Mouse (Mus musculus) spleen, adult 18-20 months (tissue): ENCODE data around the gene Map4.

ENCODE experiments used
- DNase-seq, 2 experiments: peaks; one replicate each; pipeline ENCODE4 v3.0.0; 2022; ENCODE audit warnings: mixed read lengths in 2 of 2

Gene Map4

GRCm38 (mm10) chr9:110002413-110002812 lies 71.2 kb downstream of the Map4 start:
- DNase-seq, result no peak

- DNase-seq, result no peak
Observed at GRCm38 (mm10) chr9:110019224-110019623, 88.0 kb downstream of the Map4 start.

GRCm38 (mm10) chr9:110020405-110020804 lies 89.1 kb downstream of the Map4 start:
- no peak for DNase-seq

- DNase-seq, result no peak
Observed at GRCm38 (mm10) chr9:110021463-110021862, 90.2 kb downstream of the Map4 start.

GRCm38 (mm10) chr9:110022151-110022550 lies 90.9 kb downstream of the Map4 start:
- no peak for DNase-seq

- no peak for DNase-seq
Observed at GRCm38 (mm10) chr9:110035091-110035490, 103.8 kb downstream of the Map4 start.

- no peak for DNase-seq
Observed at GRCm38 (mm10) chr9:110037895-110038294, 106.6 kb downstream of the Map4 start.

- no peak for DNase-seq
Observed at GRCm38 (mm10) chr9:110038485-110038884, 107.2 kb downstream of the Map4 start.

- no peak for DNase-seq
Observed at GRCm38 (mm10) chr9:110044373-110044772, 113.1 kb downstream of the Map4 start.

GRCm38 (mm10) chr9:110045763-110046377 lies 114.6 kb downstream of the Map4 start:
- DNase-seq, result no peak

GRCm38 (mm10) chr9:110047260-110047659 lies 116.0 kb downstream of the Map4 start:
- DNase-seq, result no peak

- DNase-seq, result no peak
Observed at GRCm38 (mm10) chr9:110047857-110048256, 116.6 kb downstream of the Map4 start.

GRCm38 (mm10) chr9:110051184-110051583 lies 119.9 kb downstream of the Map4 start:
- DNase-seq, result no peak

GRCm38 (mm10) chr9:110051869-110052661 lies 120.8 kb downstream of the Map4 start:
- DNase-seq, result no peak

- DNase-seq, result no peak
Observed at GRCm38 (mm10) chr9:110052951-110053304, 121.7 kb downstream of the Map4 start.

GRCm38 (mm10) chr9:110053305-110054079 lies 122.2 kb downstream of the Map4 start:
- no peak for DNase-seq

- DNase-seq, result no peak
Observed at GRCm38 (mm10) chr9:110054080-110054421, 122.8 kb downstream of the Map4 start.

- no peak for DNase-seq
Observed at GRCm38 (mm10) chr9:110054781-110055180, 123.5 kb downstream of the Map4 start.

- DNase-seq, result no peak
Observed at GRCm38 (mm10) chr9:110057200-110057599, 125.9 kb downstream of the Map4 start.

GRCm38 (mm10) chr9:110060761-110061160 lies 129.5 kb downstream of the Map4 start:
- no peak for DNase-seq

GRCm38 (mm10) chr9:110062405-110062804 lies 131.1 kb downstream of the Map4 start:
- no peak for DNase-seq

GRCm38 (mm10) chr9:110062861-110063260 lies 131.6 kb downstream of the Map4 start:
- no peak for DNase-seq

- DNase-seq, result no peak
Observed at GRCm38 (mm10) chr9:110064641-110065040, 133.4 kb downstream of the Map4 start.

GRCm38 (mm10) chr9:110068745-110069144 lies 137.5 kb downstream of the Map4 start:
- no peak for DNase-seq
